ENCODE assay signal across 10 mouse cellular contexts in genomic region chr3:96603311-96603710, GRCm38 (mm10). TPM values are rescaled to one million over a fixed set of nuclear protein-coding genes. Genes with fewer than 3 reads are reported as not detected.
DNase-seq lines count a peak whose midpoint lies in the region; ATAC-seq and TF ChIP-seq lines count a peak whose summit lies in the region.
"Had no signal": no experiment of that assay in that cellular context is flagged by ENCODE, and none has a peak within 500 bp of the region (broad histone marks: within the 10 kb centered on the region; RNA-seq: fewer than 3 reads in every experiment).

No protein-coding gene starts in this region.

- peak overlapping the region; percentile 3; the same call in 1 of the 2 replicates for H3K4me3 ChIP-seq in heart, adult 2 months
- peak overlapping the region; percentile 86 for H3K4me3 ChIP-seq in forebrain, embryonic 15.5 days
- H3K4me3 ChIP-seq in limb, embryonic 15.5 days, result peak overlapping the region; percentile 65

- TF ChIP-seq POLR2A in heart, adult 2 months (IDR thresholded peaks at IDR 0.05; ENCODE audit: insufficient read depth, low read depth, low read length), result no peak

- no peaks in the 10 kb centered on the region for H3K9me3 ChIP-seq in forebrain, embryonic 15.5 days
- H3K9me3 ChIP-seq in limb, embryonic 15.5 days, result no peaks in the 10 kb centered on the region

- H3K36me3 ChIP-seq in heart, adult 2 months (ENCODE audit: control insufficient read depth, insufficient read depth, low read length), result peaks cover 19% of the 10 kb centered on the region
- no peaks in the 10 kb centered on the region for H3K36me3 ChIP-seq in forebrain, embryonic 15.5 days
- H3K36me3 ChIP-seq in limb, embryonic 15.5 days, result peaks cover 4% of the 10 kb centered on the region; the same call in 1 of the 2 replicates

- peaks cover 4% of the 10 kb centered on the region for H3K79me2 ChIP-seq in heart, adult 2 months (replicated peaks; ENCODE audit: control insufficient read depth, insufficient read depth, low read length)

- H3K4me2 ChIP-seq in forebrain, embryonic 15.5 days (replicated peaks), result peak overlapping the region; percentile 54
- H3K4me2 ChIP-seq in limb, embryonic 15.5 days, result peak overlapping the region; percentile 58

- 34% methylated on average over 5 of the region's 5 CpGs for whole genome bisulfite sequencing in heart, adult 2 months
- 27% methylated on average over 5 of the region's 5 CpGs for WGBS in forebrain, embryonic 15.5 days
- 49% methylated on average over 5 of the region's 5 CpGs for WGBS in limb, embryonic 15.5 days

- no peak for ATAC-seq in forebrain, embryonic 15.5 days (replicated peaks)
- ATAC-seq in limb, embryonic 15.5 days (ENCODE audit: insufficient number of reproducible peaks, low FRiP score, low TSS enrichment, low read depth), result no peak
- no peak for ATAC-seq in granulocyte monocyte progenitor cell, adult 5-6 weeks (replicated peaks; ENCODE audit: poor library complexity, severe bottlenecking)

- TF ChIP-seq CTCF in heart, adult 2 months (IDR thresholded peaks at IDR 0.05), result no peak

- no peaks in the 10 kb centered on the region for H3K27me3 ChIP-seq in heart, adult 2 months (ENCODE audit: control insufficient read depth, insufficient read depth, low read length)
- H3K27me3 ChIP-seq in forebrain, embryonic 15.5 days, result no peaks in the 10 kb centered on the region
- H3K27me3 ChIP-seq in limb, embryonic 15.5 days, result 0 out of 2 replicates have a peak, but pooled peaks cover 4% of the 10 kb centered on the region
- H3K27me3 ChIP-seq: CH12.LX had no signal

- peak in 1 of 2 experiments; percentile 23 for DNase-seq in heart, adult 2 months
- no peak for DNase-seq in heart, postnatal 25 days (ENCODE audit: low spot score)
- peak; percentile 73 for DNase-seq in brain, adult 2 months (ENCODE audit: low read depth, low spot score)
- no peak for DNase-seq in testis, postnatal 14 days (ENCODE audit: low spot score)
- no peak for DNase-seq in frontal cortex, postnatal 14 days (ENCODE audit: low spot score in 2 of 2)

- TF ChIP-seq EP300 in heart, adult 2 months (IDR thresholded peaks at IDR 0.05; ENCODE audit: insufficient read depth, low read depth, low read length), result no peak

- intact Hi-C loops in heart, adult 2 months (cut with DNase I), result no loop called here
- intact Hi-C loops in heart, postnatal 25 days (cut with DNase I), result loop anchor here (2.0 kb wide), 1 partner anchor 25 kb away; the partner anchor contains the start of gene Rbm8a

- peak overlapping the region; percentile 94 for H3K27ac ChIP-seq in heart, adult 2 months
- peak overlapping the region; percentile 96 for H3K27ac ChIP-seq in forebrain, embryonic 15.5 days (replicated peaks)
- H3K27ac ChIP-seq in limb, embryonic 15.5 days, result peak overlapping the region; percentile 98

- H3K4me1 ChIP-seq in heart, adult 2 months (ENCODE audit: control insufficient read depth, insufficient read depth, low read length), result peaks cover 13% of the 10 kb centered on the region
- peaks cover 62% of the 10 kb centered on the region for H3K4me1 ChIP-seq in forebrain, embryonic 15.5 days
- H3K4me1 ChIP-seq in limb, embryonic 15.5 days, result peaks cover 42% of the 10 kb centered on the region

- H3K9ac ChIP-seq in heart, adult 2 months (ENCODE audit: low read depth, low read length), result no peak overlapping the region
- H3K9ac ChIP-seq in forebrain, embryonic 15.5 days (replicated peaks), result peak overlapping the region; percentile 94
- H3K9ac ChIP-seq in limb, embryonic 15.5 days, result 0 out of 2 replicates have a peak overlapping the region, but pooled peaks have one; percentile 4

RNA-seq across cellular contexts. Expression of gene Lix1l, which starts 2.4 kb away (rescaled TPM):
- 10 to 100 TPM; 24.7 to 25.3 TPM for total RNA-seq in heart, adult 2 months (2021)
- 25.2 and 39.9 TPM in 2 replicates for polyA plus RNA-seq in heart, adult 2 months (2012; rRNA removed)
- 10 to 100 TPM; 25.4 to 27.2 TPM for total RNA-seq in heart, postnatal 25 days (2021)
- polyA plus RNA-seq in forebrain, embryonic 15.5 days (2015; fragmentation: Nextera tagmentation; extraction: Ambion mirVana), result 5.0 and 6.4 TPM in 2 replicates
- 7.7 and 9.4 TPM in 2 replicates for polyA plus RNA-seq in limb, embryonic 15.5 days (2015; fragmentation: Nextera tagmentation; extraction: Ambion mirVana)
- 2.2 and 2.3 TPM in 2 replicates for total RNA-seq in granulocyte monocyte progenitor cell, adult 5-6 weeks (2014; fragmentation: Nextera tagmentation)
- 1.7 and 2.1 TPM in 2 replicates for total RNA-seq in granulocyte monocyte progenitor cell, adult 5-6 weeks (2017)

RNA-seq across cellular contexts. Expression of gene Ankrd34a, which starts 6.9 kb away (rescaled TPM):
- total RNA-seq in heart, adult 2 months (2021), result 1 to 10 TPM; 1.3 to 2.4 TPM
- polyA plus RNA-seq in heart, adult 2 months (2012; rRNA removed), result 2.1 and 3.1 TPM in 2 replicates
- 1 to 10 TPM; 1.9 to 2.4 TPM for total RNA-seq in heart, postnatal 25 days (2021)
- polyA plus RNA-seq in forebrain, embryonic 15.5 days (2015; fragmentation: Nextera tagmentation; extraction: Ambion mirVana), result 12.5 and 13.4 TPM in 2 replicates
- polyA plus RNA-seq in limb, embryonic 15.5 days (2015; fragmentation: Nextera tagmentation; extraction: Ambion mirVana), result 1.9 and 2.7 TPM in 2 replicates
- total RNA-seq in granulocyte monocyte progenitor cell, adult 5-6 weeks (2014; fragmentation: Nextera tagmentation), result not detected in 2 replicates
- not detected in 2 replicates for total RNA-seq in granulocyte monocyte progenitor cell, adult 5-6 weeks (2017)
- total RNA-seq: common myeloid progenitor, adult 5-6 weeks had no signal

RNA-seq across cellular contexts. Expression of gene Polr3gl, which starts 9.3 kb away (rescaled TPM):
- 10 to 100 TPM; 24.3 to 35.0 TPM for total RNA-seq in heart, adult 2 months (2021)
- polyA plus RNA-seq in heart, adult 2 months (2012; rRNA removed), result 20.1 and 21.9 TPM in 2 replicates
- 10 to 100 TPM; 25.2 to 25.9 TPM for total RNA-seq in heart, postnatal 25 days (2021)
- polyA plus RNA-seq in forebrain, embryonic 15.5 days (2015; fragmentation: Nextera tagmentation; extraction: Ambion mirVana), result 42.4 and 45.3 TPM in 2 replicates
- 38.9 and 42.0 TPM in 2 replicates for polyA plus RNA-seq in limb, embryonic 15.5 days (2015; fragmentation: Nextera tagmentation; extraction: Ambion mirVana)
- 15.6 and 43.7 TPM in 2 replicates for total RNA-seq in granulocyte monocyte progenitor cell, adult 5-6 weeks (2014; fragmentation: Nextera tagmentation)
- total RNA-seq in granulocyte monocyte progenitor cell, adult 5-6 weeks (2017), result 50.5 and 57.8 TPM in 2 replicates

RNA-seq across cellular contexts. Expression of gene Rbm8a, which starts 26.4 kb away (rescaled TPM):
- total RNA-seq in heart, adult 2 months (2021), result 10 to 100 TPM; 29.5 to 33.9 TPM
- 8.4 and 12.0 TPM in 2 replicates for polyA plus RNA-seq in heart, adult 2 months (2012; rRNA removed)
- total RNA-seq in heart, postnatal 25 days (2021), result 10 to 100 TPM; 27.9 to 34.1 TPM
- polyA plus RNA-seq in forebrain, embryonic 15.5 days (2015; fragmentation: Nextera tagmentation; extraction: Ambion mirVana), result 132 and 144 TPM in 2 replicates
- 102 and 120 TPM in 2 replicates for polyA plus RNA-seq in limb, embryonic 15.5 days (2015; fragmentation: Nextera tagmentation; extraction: Ambion mirVana)
- 112 and 120 TPM in 2 replicates for total RNA-seq in granulocyte monocyte progenitor cell, adult 5-6 weeks (2014; fragmentation: Nextera tagmentation)
- total RNA-seq in granulocyte monocyte progenitor cell, adult 5-6 weeks (2017), result 64.5 and 64.7 TPM in 2 replicates

RNA-seq across cellular contexts. Expression of gene Gm16253, which starts 26.5 kb away (rescaled TPM):
- total RNA-seq in heart, adult 2 months (2021), result 1 to 10 TPM; 1.8 to 2.8 TPM
- not detected in 2 replicates for polyA plus RNA-seq in heart, adult 2 months (2012; rRNA removed)
- 1 to 10 TPM; 1.1 to 2.1 TPM for total RNA-seq in heart, postnatal 25 days (2021)
- 0.92 and 2.0 TPM in 2 replicates for polyA plus RNA-seq in forebrain, embryonic 15.5 days (2015; fragmentation: Nextera tagmentation; extraction: Ambion mirVana)
- 0.82 and 1.2 TPM in 2 replicates for polyA plus RNA-seq in limb, embryonic 15.5 days (2015; fragmentation: Nextera tagmentation; extraction: Ambion mirVana)
- total RNA-seq in granulocyte monocyte progenitor cell, adult 5-6 weeks (2014; fragmentation: Nextera tagmentation), result not detected in 2 replicates
- total RNA-seq in granulocyte monocyte progenitor cell, adult 5-6 weeks (2017), result not detected in 2 replicates
- total RNA-seq: common myeloid progenitor, adult 5-6 weeks had no signal

Comparison
In these comparisons a context has a peak if more than half of its experiments do, and no peak if none do; other contexts are left out.
1. H3K4me3 ChIP-seq: peak in every context shown above with its lines; median percentile 86 in forebrain, embryonic 15.5 days; 65 in limb, embryonic 15.5 days; 3 in heart, adult 2 months.
2. RNA of gene Lix1l, which starts 2.4 kb away (total RNA-seq): 25.4 to 27.2 TPM in heart, postnatal 25 days and 24.7 to 25.3 TPM in heart, adult 2 months; 1.7 to 2.3 TPM in granulocyte monocyte progenitor cell, adult 5-6 weeks; every median in the first group is over 4 times any median in the second.
3. Peak in every context shown above with its lines, with median percentiles within 50 percentile points of each other: H3K27ac ChIP-seq.